Mouse (Mus musculus) adrenal gland, adult (tissue): ENCODE measurements at regions not wholly inside any gene's neighbourhood (a gene's known extent, or its start where the extent isn't known, plus 50 kb on each side); places are given as distances from the start of the nearest gene placed in this dataset.
A peak's percentile ranks its signal among the peaks of the same experiment; 100 is the strongest.

Experiments used
- DNase-seq, 2 experiments: peaks; one replicate each; pipeline ENCODE4 v3.0.0; 2022 to 2023; ENCODE audit warnings: low spot score in 1 of 2; ENCODE audit not compliant: inconsistent age in 2 of 2

DNA sequence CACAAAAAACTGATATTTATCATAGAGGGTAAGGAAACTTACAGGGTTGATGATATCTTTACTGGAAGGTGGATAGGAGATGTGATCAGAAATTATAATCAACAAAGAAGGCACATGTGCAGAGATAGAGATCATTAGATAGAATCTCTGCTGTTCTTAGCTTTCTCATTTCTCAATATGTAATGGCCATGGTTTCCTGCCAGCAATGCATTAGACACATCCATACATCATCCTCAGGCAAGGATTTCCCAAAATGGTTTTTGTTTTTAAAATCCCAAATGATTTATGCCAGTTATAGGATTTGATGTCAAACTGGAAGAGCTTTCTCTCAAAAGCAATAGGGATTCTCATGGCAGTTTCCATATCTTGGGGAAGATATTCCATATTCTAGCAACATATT, 52.0 kb upstream of the C030005K15Rik start:
- no peak for DNase-seq

DNA sequence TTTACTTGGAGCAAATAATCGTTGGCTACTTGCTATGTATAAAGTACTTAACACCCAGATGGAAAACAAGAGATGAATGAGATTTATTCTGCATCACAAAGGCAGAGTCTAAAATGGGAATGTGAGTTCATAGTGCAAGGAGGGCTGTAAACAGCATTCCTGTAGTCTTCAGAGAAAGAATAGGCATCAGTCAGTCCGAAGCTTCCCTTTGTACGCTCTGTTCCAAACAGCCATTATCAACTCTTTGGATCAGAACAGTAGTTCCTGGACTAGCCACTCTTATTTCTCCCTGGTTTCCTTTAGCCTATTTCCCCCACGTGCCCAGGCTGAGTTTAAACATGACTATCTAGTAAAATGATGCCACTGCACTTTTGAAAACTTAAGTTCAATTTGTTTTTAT, 52.8 kb upstream of the C030005K15Rik start:
- DNase-seq: no peak

- DNase-seq: no peak
Observed at GRCm38 (mm10) chr10:97793804-97794203, 67.2 kb upstream of the C030005K15Rik start.

DNA sequence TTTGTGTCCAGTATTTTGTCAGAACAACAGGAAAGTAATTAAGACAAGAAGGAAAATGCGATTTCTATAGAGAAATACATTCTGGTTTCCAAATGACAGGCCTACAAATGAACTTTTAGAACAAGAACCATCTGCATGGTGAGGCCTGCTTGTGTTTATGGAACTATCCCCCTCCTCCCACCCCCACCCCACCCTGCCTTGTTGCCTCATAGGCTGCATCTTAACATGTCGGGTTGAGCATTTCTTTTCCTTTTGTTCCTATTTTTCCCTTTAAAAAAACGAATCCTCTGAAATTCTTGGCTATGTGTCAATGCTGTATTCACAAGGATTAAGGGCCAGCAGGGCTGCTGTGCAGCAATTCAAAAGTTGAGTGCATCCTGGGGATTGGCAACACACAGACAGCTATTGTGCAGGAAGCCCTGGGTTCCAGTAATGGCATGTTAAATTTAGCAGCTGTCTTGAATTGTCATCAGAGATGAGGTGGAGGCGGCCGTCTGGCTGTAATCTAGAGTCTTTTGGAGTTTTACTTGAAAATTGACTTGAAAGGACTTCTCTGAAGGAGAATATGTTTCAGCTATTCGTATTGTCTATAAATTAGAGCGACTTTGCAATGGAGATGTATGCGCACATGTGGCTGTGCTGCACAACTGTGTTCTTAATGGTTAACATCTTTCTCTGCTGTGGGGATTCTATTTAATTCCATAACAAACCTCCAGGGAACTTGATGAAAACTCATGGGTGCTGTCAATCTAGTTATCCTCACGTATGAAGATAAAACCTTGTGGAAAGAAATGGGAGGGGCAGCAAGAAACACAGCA, 75.1 kb upstream of the C030005K15Rik start:
- DNase-seq: no peak

DNA sequence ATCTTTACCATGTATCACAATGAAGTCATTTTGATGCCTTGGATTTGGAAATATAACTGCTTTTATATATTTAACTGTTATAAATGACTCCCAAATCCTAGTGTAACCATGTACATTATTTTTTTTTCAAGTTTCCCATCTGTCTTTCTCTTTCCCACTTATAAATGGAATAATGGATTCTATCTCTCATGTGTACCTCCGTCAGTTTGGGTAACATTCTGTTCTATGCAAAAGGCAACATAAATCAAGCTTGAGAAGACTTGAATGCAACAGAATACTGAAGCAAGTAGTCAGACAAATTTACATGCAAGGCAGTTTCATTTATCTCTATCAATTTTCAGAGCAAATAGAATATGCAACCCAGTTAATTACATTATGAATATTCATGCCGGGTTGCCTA, 81.4 kb upstream of the C030005K15Rik start:
- no peak for DNase-seq

DNA sequence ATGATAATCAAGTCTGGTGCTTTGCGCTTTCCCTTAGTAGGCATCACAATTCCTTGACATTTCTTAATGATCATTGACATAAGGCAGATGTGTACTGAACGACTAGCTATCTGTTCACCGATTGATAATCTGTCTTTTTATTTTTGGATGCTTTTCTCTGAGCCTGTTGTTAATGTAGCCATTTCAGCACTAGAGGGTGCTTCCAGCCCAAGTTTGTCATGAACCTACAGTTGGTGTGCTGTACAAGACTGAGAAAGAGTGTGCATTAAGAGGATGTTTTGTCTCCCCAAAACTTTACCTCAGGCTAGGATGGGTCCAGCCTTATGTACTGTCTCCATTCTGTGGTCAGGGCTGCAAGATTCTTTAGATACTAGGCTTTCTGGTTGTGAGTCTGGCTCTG, 116.0 kb upstream of the C030005K15Rik start:
- DNase-seq: no peak

GRCm38 (mm10) chr10:97851487-97851886, 124.9 kb upstream of the C030005K15Rik start:
- no peak for DNase-seq

GRCm38 (mm10) chr10:97877088-97877487, 150.5 kb upstream of the C030005K15Rik start:
- DNase-seq: no peak

DNA sequence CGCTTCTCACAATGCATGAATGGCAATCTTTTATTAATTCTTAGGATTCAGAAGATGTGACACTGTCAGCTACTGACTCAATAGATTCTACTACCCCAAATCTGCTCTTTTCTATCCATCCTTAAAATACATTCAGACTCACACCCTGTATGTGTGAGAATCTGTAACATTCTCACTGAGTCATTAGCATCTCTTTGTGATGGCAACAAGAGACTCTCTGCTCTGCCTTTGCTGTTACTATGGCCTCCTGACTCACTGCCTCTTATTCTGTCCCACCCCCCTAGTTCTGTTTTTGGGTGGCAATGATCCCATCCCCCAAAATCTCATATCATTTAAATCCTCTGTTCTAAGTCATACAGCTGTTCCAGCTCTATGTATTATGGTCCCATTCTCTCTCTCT, 159.5 kb upstream of the C030005K15Rik start:
- DNase-seq: no peak

DNA sequence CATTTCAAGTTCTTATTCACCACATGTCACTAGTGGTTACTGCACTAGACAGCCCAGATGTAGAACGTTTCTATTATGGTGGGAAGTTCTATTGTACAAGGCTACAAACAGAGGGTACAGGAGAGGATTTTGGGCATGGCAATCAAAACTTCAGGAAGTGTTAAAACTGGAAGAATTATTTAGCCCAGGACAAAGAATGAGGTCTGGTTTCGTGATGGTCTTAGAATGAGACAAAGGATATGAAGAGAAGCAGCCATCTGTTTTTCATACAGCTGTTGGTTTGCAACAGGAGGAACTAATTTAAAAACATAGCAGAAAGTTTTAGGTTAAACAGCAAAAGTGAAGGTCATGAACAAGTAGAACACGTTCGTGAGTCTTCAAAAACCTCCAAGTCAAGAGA, 179.2 kb upstream of the C030005K15Rik start:
- DNase-seq: no peak

DNA sequence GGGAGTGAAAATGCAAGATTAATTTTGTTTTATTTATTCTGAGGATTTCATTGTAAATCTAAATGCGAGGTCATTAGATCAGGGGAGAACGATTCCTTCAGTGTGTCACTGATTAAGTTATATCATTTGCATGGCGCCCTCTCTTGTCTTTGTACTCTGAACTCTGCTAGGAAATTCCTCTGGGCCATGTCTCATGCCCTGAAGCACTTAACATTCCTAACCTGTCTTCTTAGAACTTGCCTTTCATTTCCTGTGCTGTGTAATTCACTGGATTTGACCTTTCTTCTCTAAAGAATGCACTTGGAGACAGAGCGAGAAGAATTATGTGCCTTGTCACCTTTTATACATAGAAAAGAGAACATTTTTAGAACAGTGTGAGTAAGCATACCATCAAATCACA, 199.0 kb upstream of the C030005K15Rik start:
- DNase-seq: no peak

GRCm38 (mm10) chr10:97940345-97940744, 213.8 kb upstream of the C030005K15Rik start:
- no peak for DNase-seq

- no peak for DNase-seq
Observed at GRCm38 (mm10) chr10:97965881-97966280, 239.3 kb upstream of the C030005K15Rik start.

GRCm38 (mm10) chr10:97966931-97967330, 240.4 kb upstream of the C030005K15Rik start:
- no peak for DNase-seq

DNA sequence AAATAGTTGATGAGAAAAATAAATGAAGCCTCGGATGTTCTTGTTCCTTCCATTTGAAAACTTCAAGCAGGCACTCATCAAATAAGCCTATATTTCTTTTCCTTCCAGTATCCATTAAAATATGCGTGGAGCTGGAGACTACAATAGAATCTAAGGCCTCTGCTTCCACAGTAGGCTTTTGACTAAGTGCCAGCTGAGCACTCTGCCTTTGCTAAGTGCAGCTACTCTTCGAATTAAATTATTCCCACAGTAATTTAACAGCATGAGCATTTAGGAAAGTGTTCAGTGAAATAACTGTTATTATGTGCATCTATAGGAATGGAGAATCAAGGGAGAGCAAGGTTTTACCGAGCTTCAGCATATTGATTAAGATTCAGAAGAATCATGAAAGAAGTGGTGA, 280.5 kb upstream of the C030005K15Rik start:
- DNase-seq: peak in 1 of 2 experiments; percentile 9

GRCm38 (mm10) chr10:98008355-98008754, 281.8 kb upstream of the C030005K15Rik start:
- DNase-seq: peak in 1 of 2 experiments; percentile 9

- DNase-seq: no peak
Observed at GRCm38 (mm10) chr10:98012916-98013315, 286.4 kb upstream of the C030005K15Rik start.

GRCm38 (mm10) chr10:98014985-98015902, 288.7 kb upstream of the C030005K15Rik start:
- DNase-seq: no peak

GRCm38 (mm10) chr10:98016596-98017304, 290.2 kb upstream of the C030005K15Rik start:
- DNase-seq: no peak

GRCm38 (mm10) chr10:98029124-98029523, 302.6 kb upstream of the C030005K15Rik start:
- no peak for DNase-seq

DNA sequence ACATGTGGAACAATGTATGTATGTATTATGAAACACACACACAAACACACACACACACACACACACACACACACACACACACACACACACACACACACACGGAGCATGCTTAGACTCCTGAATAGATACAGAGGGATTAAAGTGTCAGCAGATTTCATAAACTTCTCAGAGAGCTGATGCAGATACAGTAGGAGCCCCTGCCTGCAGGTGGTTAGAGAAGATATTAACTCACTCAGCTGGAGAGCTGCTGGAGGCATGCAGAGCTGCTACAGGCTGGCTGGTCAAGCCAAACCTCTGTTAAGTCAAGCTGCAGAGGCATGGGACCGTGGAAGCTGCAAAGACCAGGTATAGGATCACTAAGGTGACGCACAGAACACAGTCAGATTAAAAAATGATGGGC, 303.1 kb upstream of the C030005K15Rik start:
- no peak for DNase-seq
